Mouse (Mus musculus) megakaryocyte, embryonic 14.5 days (primary cell): ENCODE measurements around the gene Braf.

ENCODE experiments used
- FLI1 ChIP-seq: IDR thresholded peaks from 2 replicates; pipeline ENCODE4 v1.6.1; 2012; ENCODE audit warnings: low read length, inconsistent platforms, mixed read lengths
- GATA1 ChIP-seq: IDR thresholded peaks from 3 replicates; pipeline ENCODE4 v1.6.1; 2012; ENCODE audit warnings: mixed read lengths, low read length, inconsistent platforms, borderline replicate concordance

- TF ChIP-seq GATA1 (no peak), FLI1 (no peak)
Observed at GRCm38 (mm10) chr6:39600851-39601250, 124.4 kb downstream of the Braf start.
